Mouse (Mus musculus) CH12F3 (cell line): ENCODE results near the gene Mib2.

Experiments
- in situ Hi-C: fragments of 300-500 bp; cut with MboI; formaldehyde crosslinking; loops from 2 replicates; pipeline ENCODE4 v1.14.3; 2020; ENCODE audit warnings: low sequenced_read_pairs

Mib2 gene

DNA sequence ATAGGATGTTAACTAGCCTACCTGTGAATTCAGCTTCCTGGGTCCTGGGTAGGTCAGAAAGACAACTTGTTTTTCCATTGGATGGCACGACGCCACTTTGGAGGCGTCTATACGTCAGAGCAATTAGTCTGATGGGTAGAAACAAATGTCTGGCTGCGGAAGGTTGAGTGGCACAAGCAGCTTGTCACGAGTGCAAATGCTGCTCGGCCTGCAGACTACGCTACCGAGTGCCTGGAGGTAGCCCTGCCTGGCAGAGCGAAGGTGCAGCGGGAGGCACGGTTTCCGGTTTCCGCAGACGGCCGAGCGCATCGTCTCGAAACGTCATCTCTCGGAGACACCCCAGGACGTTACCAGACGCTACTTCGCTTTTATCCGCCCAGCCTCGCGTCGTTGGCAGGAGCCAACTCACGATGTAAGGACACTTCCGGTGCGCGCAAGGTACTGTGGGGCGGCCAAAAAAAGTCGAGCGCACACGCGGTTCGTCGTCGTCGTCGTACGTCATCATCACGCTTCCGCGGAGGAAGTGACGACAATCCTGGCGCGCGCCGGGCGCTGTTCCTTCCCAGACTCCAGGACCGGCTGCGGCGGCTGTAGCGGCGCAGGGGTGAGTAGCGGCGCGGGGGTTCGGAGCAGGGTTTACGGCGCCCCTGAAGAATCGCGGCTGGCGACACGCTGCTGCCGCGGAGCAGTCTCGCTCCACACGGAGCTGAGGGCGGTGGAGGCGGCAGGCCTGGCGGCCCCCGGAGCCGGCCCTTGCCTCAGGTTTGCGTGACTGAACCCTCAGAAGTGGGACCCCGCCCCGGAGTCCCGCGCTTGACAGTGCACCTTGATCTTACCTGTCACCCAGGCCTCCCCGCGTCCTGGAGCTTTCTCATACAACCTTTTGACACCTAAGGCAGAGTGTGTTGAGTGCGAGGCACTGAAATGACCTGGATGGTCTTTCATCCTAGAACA, 44.4 kb downstream of the Mib2 start, which contains the start of gene Cdk11b:
TSS of gene Cdk11b (plus strand) at position 517 of the 954 bp plus-strand sequence.
- in situ Hi-C loops = no loop called here

DNA sequence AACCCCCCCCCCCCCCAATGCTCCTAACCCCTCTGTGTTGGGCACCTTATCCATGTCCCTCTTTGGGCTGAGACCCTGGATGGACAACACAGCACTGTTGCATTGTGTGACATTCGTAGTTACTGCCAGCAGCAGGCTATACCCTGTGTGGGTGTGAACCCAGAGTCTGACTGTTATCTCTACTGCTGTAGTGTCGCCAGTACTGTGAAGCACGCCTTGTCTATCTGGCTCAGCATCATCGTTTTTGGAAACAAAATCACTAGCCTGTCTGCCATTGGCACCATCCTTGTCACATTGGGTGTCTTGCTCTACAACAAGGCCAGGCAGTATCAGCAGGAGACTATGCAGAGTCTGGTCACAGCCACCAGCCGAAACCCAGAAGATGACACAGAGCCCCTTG, 50.7 kb downstream of the Mib2 start:
- in situ Hi-C loops = no loop called here

DNA sequence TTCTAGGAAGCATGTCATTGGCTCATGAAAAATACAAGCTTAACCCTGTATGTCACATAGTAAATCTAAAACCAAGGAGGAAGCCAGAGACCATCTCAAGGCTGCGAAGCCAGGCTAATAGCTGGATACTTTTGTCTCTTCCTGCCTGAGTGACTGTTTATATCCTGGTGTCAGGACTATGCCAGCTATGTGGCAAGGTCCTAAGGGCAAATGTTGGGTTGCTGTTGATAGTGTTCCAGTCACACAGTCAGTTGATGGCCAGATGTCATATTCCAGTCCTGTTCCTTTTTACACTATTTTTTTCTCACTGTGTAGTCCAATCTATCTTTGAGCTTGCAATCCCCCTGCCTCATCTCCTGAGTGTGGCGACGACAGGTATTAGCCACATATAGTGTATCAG, 55.7 kb downstream of the Mib2 start:
- in situ Hi-C loops = no loop called here

DNA sequence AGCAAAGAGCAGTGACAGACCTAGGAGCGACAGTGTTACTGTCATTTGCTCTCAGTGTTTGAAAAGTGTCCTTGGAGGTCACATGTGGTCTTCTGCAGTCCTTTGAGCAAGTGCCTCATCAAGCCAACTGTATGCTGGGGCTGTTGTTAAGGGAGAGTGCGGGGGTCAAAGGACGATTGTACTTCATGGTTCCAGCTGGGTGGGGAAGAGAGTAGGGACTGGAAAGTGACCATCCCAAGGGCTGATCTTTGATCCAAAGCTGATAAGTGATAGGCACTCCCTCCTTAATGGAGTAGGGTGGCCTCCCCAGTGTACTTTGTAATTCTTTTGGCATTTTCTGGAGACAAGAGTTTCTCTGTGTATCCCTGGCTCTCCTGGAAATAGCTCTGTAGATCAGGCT, 57.1 kb downstream of the Mib2 start:
- in situ Hi-C loops = no loop called here

DNA sequence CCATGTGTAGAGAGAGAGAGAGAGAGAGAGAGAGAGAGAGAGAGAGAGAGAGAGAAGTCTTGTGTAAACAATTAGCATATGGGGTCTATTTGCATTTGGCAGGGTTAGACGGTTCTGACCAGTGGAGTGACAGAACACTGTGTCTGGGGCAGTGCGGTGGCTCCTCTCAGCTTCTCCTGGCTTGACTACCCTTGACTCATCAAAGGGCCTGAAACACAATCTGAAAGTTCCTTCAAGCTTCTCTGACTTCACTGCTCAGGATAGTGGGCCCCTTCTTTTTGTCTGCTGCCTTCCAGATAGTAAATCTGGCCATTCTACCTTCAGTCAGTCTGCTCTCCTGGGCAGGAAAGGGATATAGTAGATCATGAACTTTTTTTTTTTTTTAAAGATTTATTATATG, 62.2 kb downstream of the Mib2 start:
- in situ Hi-C loops = no loop called here

DNA sequence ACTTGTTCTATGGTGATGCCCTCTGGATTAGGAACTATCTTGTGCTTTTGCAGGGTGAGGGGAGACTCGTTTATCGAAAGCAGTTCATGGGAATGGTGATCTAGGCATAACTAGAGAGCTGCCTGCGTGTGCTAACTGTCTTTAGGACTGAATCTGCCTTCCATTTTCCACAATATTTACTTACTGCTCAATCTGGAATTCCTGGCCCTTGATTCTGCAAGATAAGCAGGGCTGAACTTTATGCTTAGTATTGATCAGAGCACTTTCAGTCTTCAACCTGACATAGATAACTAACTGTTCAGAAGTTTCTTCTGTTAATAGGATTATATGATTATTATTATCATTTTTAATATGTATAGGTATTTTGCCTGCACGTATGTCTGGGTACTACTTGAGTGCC, 63.9 kb downstream of the Mib2 start:
- in situ Hi-C loops = no loop called here
